Comparison of ENCODE assay signal across 9 mouse cellular contexts in genomic region chr16:32682194-32682593, GRCm38 (mm10). TPM values are rescaled to one million over a fixed set of nuclear protein-coding genes. Genes with fewer than 3 reads are reported as not detected.
DNase-seq lines count a peak whose midpoint lies in the region; ATAC-seq and TF ChIP-seq lines count a peak whose summit lies in the region.
"Had no signal": no experiment of that assay in that cellular context is flagged by ENCODE, and none has a peak within 500 bp of the region (broad histone marks: within the 10 kb centered on the region; RNA-seq: fewer than 3 reads in every experiment).

No protein-coding gene starts in this region.

- H3K27ac ChIP-seq in kidney, embryonic 15.5 days, result no peak overlapping the region
- no peak overlapping the region for H3K27ac ChIP-seq in forebrain, postnatal 0 days (ENCODE audit: low read depth, low read length)
- H3K27ac ChIP-seq: liver, embryonic 15.5 days had no signal

- DNase-seq in kidney, adult 11 months, result peak; percentile 44
- peak; percentile 73 for DNase-seq in c-Kit-negative CD71-positive TER-119-positive erythroid progenitor cells, embryonic 14.5 days (ENCODE audit: low read depth, low spot score)
- peak; percentile 79 for DNase-seq in forebrain, postnatal 0 days
- DNase-seq in kidney, postnatal 36 days, result peak; percentile 83 to 91
- peak; percentile 62 to 88 for DNase-seq in thymus, postnatal 10 days (ENCODE audit: low spot score in 2 of 2)

- H3K4me2 ChIP-seq in kidney, embryonic 15.5 days, result no peak overlapping the region
- no peak overlapping the region for H3K4me2 ChIP-seq in forebrain, postnatal 0 days (ENCODE audit: low read depth)
- H3K4me2 ChIP-seq: liver, embryonic 15.5 days had no signal

- peaks cover 13% of the 10 kb centered on the region; the same call in 1 of the 2 replicates for H3K4me1 ChIP-seq in kidney, embryonic 15.5 days
- H3K4me1 ChIP-seq in E14TG2a.4 (replicated peaks; ENCODE audit: low read depth, low read length), result peaks cover 67% of the 10 kb centered on the region
- no peaks in the 10 kb centered on the region for H3K4me1 ChIP-seq in forebrain, postnatal 0 days (ENCODE audit: insufficient read depth)

- H3K27me3 ChIP-seq in kidney, embryonic 15.5 days, result no peaks in the 10 kb centered on the region
- no peaks in the 10 kb centered on the region for H3K27me3 ChIP-seq in E14TG2a.4 (ENCODE audit: insufficient read depth, low read length)
- H3K27me3 ChIP-seq in forebrain, postnatal 0 days (ENCODE audit: insufficient read depth, low read length), result no peaks in the 10 kb centered on the region
- H3K27me3 ChIP-seq: liver, embryonic 15.5 days had no signal

- H3K36me3 ChIP-seq in kidney, embryonic 15.5 days, result peaks cover 51% of the 10 kb centered on the region
- peaks cover 61% of the 10 kb centered on the region for H3K36me3 ChIP-seq in E14TG2a.4 (ENCODE audit: insufficient read depth, low read length)
- H3K36me3 ChIP-seq in forebrain, postnatal 0 days (ENCODE audit: insufficient read depth), result peaks cover 49% of the 10 kb centered on the region

- TF ChIP-seq CTCF in E14TG2a.4 (conservative IDR thresholded peaks at IDR 0.05; ENCODE audit: low read length), result peak; percentile 60
- TF ChIP-seq CTCF in forebrain, postnatal 0 days (IDR thresholded peaks at IDR 0.05; ENCODE audit: low read depth), result peak; percentile 75

- no peaks in the 10 kb centered on the region for H3K9me3 ChIP-seq in kidney, embryonic 15.5 days (replicated peaks)
- H3K9me3 ChIP-seq in E14TG2a.4 (ENCODE audit: low read length), result no peaks in the 10 kb centered on the region
- no peaks in the 10 kb centered on the region for H3K9me3 ChIP-seq in forebrain, postnatal 0 days (ENCODE audit: low read length)
- H3K9me3 ChIP-seq: liver, embryonic 15.5 days had no signal

- 27% methylated on average over 5 of the region's 5 CpGs for WGBS in kidney, embryonic 15.5 days
- 35% methylated on average over 5 of the region's 5 CpGs for WGBS in forebrain, postnatal 0 days

- no peak overlapping the region for H3K4me3 ChIP-seq in kidney, embryonic 15.5 days (replicated peaks)
- H3K4me3 ChIP-seq in E14TG2a.4 (replicated peaks; ENCODE audit: low read length), result no peak overlapping the region
- H3K4me3 ChIP-seq in forebrain, postnatal 0 days (ENCODE audit: low read depth, low read length), result no peak overlapping the region
- H3K4me3 ChIP-seq: liver, embryonic 15.5 days had no signal

- no peak for ATAC-seq in kidney, embryonic 15.5 days (replicated peaks; ENCODE audit: low FRiP score)
- peak; percentile 62; the same call in 1 of the 2 replicates for ATAC-seq in forebrain, postnatal 0 days
- ATAC-seq in megakaryocyte progenitor cell, adult 5-6 weeks (replicated peaks; ENCODE audit: poor library complexity), result peak; percentile 77

- no peak overlapping the region for H3K9ac ChIP-seq in kidney, embryonic 15.5 days
- no peak overlapping the region for H3K9ac ChIP-seq in forebrain, postnatal 0 days
- H3K9ac ChIP-seq: liver, embryonic 15.5 days had no signal

RNA-seq across cellular contexts. Expression of gene Tnk2, which starts 38.5 kb away (rescaled TPM):
- 9.3 and 12.4 TPM in 2 replicates for polyA plus RNA-seq in kidney, embryonic 15.5 days (2015; fragmentation: Nextera tagmentation; extraction: Ambion mirVana)
- 48.4 and 55.3 TPM in 2 replicates for total RNA-seq in forebrain, postnatal 0 days (2014; rRNA removed)
- 10.3 and 13.2 TPM in 2 replicates for polyA plus RNA-seq in forebrain, postnatal 0 days (2015; fragmentation: Nextera tagmentation; extraction: Ambion mirVana)
- total RNA-seq in megakaryocyte progenitor cell, adult 5-6 weeks (2015), result 5.9 and 6.9 TPM in 2 replicates
- 8.0 and 15.5 TPM in 2 replicates for total RNA-seq in megakaryocyte progenitor cell, adult 5-6 weeks (2017)

RNA-seq across cellular contexts. Expression of gene Muc4, which starts 53.5 kb away (rescaled TPM):
- 0.06 and 0.25 TPM in 2 replicates for polyA plus RNA-seq in kidney, embryonic 15.5 days (2015; fragmentation: Nextera tagmentation; extraction: Ambion mirVana)
- total RNA-seq in forebrain, postnatal 0 days (2014; rRNA removed), result not detected in 2 replicates
- polyA plus RNA-seq in forebrain, postnatal 0 days (2015; fragmentation: Nextera tagmentation; extraction: Ambion mirVana), result not detected in 2 replicates
- total RNA-seq in megakaryocyte progenitor cell, adult 5-6 weeks (2015), result not detected in 2 replicates
- total RNA-seq in megakaryocyte progenitor cell, adult 5-6 weeks (2017), result not detected in 2 replicates
